Mouse (Mus musculus) liver, adult 2 months (tissue): ENCODE measurements around the gene Hsd11b2.

Experiments used
- CTCF ChIP-seq: fragments of 200-500 bp; IDR thresholded peaks from 2 replicates; pipeline ENCODE4 v1.5.1; 2011; ENCODE audit warnings: low read depth, low read length, control low read depth
- POLR2A ChIP-seq: fragments of 200-500 bp; IDR thresholded peaks from 2 replicates; pipeline ENCODE4 v1.6.1; 2011; ENCODE audit warnings: low read length, control low read depth; ENCODE audit not compliant: insufficient read depth; ENCODE audit errors: extremely low read depth

DNA sequence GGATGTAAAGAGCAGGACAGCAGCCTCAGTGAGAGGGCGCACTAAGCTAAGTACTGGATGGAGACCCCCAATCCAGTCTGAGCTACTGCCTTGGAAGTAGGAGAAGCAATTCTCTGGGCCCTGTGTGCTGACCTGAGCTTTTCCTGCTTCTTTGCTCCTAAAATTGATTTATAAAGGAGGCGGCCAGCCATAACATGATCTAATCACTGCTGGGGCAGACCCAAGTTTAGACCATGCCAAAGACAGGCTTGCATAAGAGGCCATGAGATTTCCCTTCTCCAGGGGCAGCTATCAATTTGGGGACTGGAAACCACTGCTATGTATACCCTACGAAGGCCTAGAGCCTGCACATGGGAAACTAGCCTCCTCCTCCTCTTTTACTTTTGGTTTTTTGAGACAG lies 10.7 kb downstream of the Hsd11b2 start:
- TF ChIP-seq CTCF (no peak), POLR2A (no peak)
